Mouse (Mus musculus) brain, embryonic 14.5 days (tissue): ENCODE results near the gene Fbxl7.

Experiments used
- CTCF ChIP-seq: fragments of 200-500 bp; IDR thresholded peaks from 2 replicates; pipeline ENCODE4 v1.5.1; 2012; ENCODE audit warnings: inconsistent platforms, mild to moderate bottlenecking, moderate library complexity, borderline replicate concordance; ENCODE audit not compliant: insufficient read depth, insufficient read length; ENCODE audit errors: extremely low read depth
- POLR2A ChIP-seq: fragments of 200-500 bp; IDR thresholded peaks from 2 replicates; pipeline ENCODE4 v1.6.1; 2012; ENCODE audit warnings: mild to moderate bottlenecking, inconsistent platforms, borderline replicate concordance; ENCODE audit not compliant: poor library complexity, insufficient read depth, insufficient read length, severe bottlenecking; ENCODE audit errors: extremely low read depth

GRCm38 (mm10) chr15:26894031-26894655, 1.2 kb downstream of the Fbxl7 start:
- TF ChIP-seq POLR2A (no peak), CTCF (no peak)
